Mouse (Mus musculus) intestine, embryonic 16.5 days (tissue): ENCODE measurements around the gene Nin. TPM values are rescaled to one million over a fixed set of nuclear protein-coding genes. Genes with fewer than 3 reads are reported as not detected.

Source experiments
- ATAC-seq: fragments of 200-750 bp; cut with Nextera tagmentation; 2 replicates; pipeline ENCODE4 v1.8.0; 2017; ENCODE audit warnings: moderate TSS enrichment, moderate library complexity
- H3K27ac ChIP-seq: fragments of 300-500 bp; sonication (generic); 2 replicates; pipeline ENCODE4 v1.5.1; 2014; ENCODE audit warnings: mild to moderate bottlenecking, low read length
- H3K27me3 ChIP-seq: fragments of 300-500 bp; sonication (generic); replicated peaks from 2 replicates; pipeline ENCODE4 v1.6.1; 2014; ENCODE audit warnings: low read length, control low read depth, mixed read lengths; ENCODE audit not compliant: control insufficient read depth, insufficient read depth
- H3K36me3 ChIP-seq: fragments of 300-500 bp; sonication (generic); 2 replicates; pipeline ENCODE4 v1.6.1; 2014; ENCODE audit warnings: low read length, control low read depth; ENCODE audit not compliant: control insufficient read depth, insufficient read depth
- H3K4me1 ChIP-seq: fragments of 300-500 bp; sonication (generic); 2 replicates; pipeline ENCODE4 v1.6.1; 2014; ENCODE audit warnings: low read length, control low read depth, mixed read lengths; ENCODE audit not compliant: control insufficient read depth, insufficient read depth
- H3K4me2 ChIP-seq: fragments of 300-500 bp; sonication (generic); 2 replicates; pipeline ENCODE4 v1.6.1; 2014; ENCODE audit warnings: low read depth, low read length, control low read depth
- H3K4me3 ChIP-seq: fragments of 300-500 bp; sonication (generic); 2 replicates; pipeline ENCODE4 v1.5.1; 2014; ENCODE audit warnings: mild to moderate bottlenecking, low read length
- H3K9ac ChIP-seq: fragments of 300-500 bp; sonication (generic); 2 replicates; pipeline ENCODE4 v1.6.1; 2014; ENCODE audit warnings: low read depth, low read length
- H3K9me3 ChIP-seq: fragments of 300-500 bp; sonication (generic); 2 replicates; pipeline ENCODE4 v1.6.1; 2016; ENCODE audit warnings: low read length, control low read depth; ENCODE audit not compliant: control insufficient read depth
- WGBS: fragments of 180-500 bp; shearing (Covaris S2); extraction: QIAGEN DNeasy Blood & Tissue Kit; methylation state at CpG from one replicate; pipeline ENCODE4 v1.1.7; 2014; 5-methylcytosine and 5-hydroxymethylcytosine counted together
- polyA plus RNA-seq: library from polyadenylated mRNA; unstranded; fragments of >200 nt; fragmentation: Nextera tagmentation; extraction: Ambion mirVana; gene quantifications from 2 replicates; pipeline ENCODE4 v1.2.1, GENCODE M21; 2015

Nin gene
- polyA plus RNA-seq, 1 experiment from 2014 or later, result 5.8 TPM

- peak overlapping the region; percentile 88 for H3K9ac ChIP-seq
- H3K36me3 ChIP-seq, result no peaks in the 10 kb centered on the region
- H3K4me3 ChIP-seq, result peak overlapping the region; percentile 88
- H3K9me3 ChIP-seq, result no peaks in the 10 kb centered on the region
- 9% methylated on average over 23 of the region's 23 CpGs for WGBS
- peak overlapping the region; percentile 86; the same call in 1 of the 2 replicates for H3K27ac ChIP-seq
- H3K4me1 ChIP-seq, result peaks cover 19% of the 10 kb centered on the region
- H3K4me2 ChIP-seq, result peak overlapping the region; percentile 99
- peak; percentile 4; the same call in 1 of the 2 replicates for ATAC-seq
- H3K27me3 ChIP-seq, result no peaks in the 10 kb centered on the region
These were observed 3.0 kb downstream of the Nin start for GRCm38 (mm10) chr12:70110375-70111116.

- no peak for ATAC-seq
- Histone ChIP-seq H3K27ac (no peak overlapping the region), H3K4me3 (peak overlapping the region; percentile 88; the same call in 1 of the 2 replicates), H3K27me3 (no peaks in the 10 kb centered on the region), H3K36me3 (no peaks in the 10 kb centered on the region), H3K4me1 (peaks cover 19% of the 10 kb centered on the region), H3K4me2 (peak overlapping the region; percentile 99), H3K9ac (no peak overlapping the region), H3K9me3 (no peaks in the 10 kb centered on the region)
- WGBS, result 64% methylated on average over 6 of the region's 6 CpGs
These were observed 3.6 kb downstream of the Nin start for GRCm38 (mm10) chr12:70109921-70110320.

GRCm38 (mm10) chr12:70108104-70108503 lies 5.4 kb downstream of the Nin start:
- Histone ChIP-seq H3K27ac (no peak overlapping the region), H3K9ac (no peak overlapping the region), H3K9me3 (no peaks in the 10 kb centered on the region), H3K4me2 (no peak overlapping the region), H3K4me1 (peaks cover 21% of the 10 kb centered on the region), H3K4me3 (no peak overlapping the region), H3K36me3 (no peaks in the 10 kb centered on the region), H3K27me3 (no peaks in the 10 kb centered on the region)
- WGBS, result 53% methylated on average over 2 of the region's 2 CpGs
- ATAC-seq, result no peak

- no peaks in the 10 kb centered on the region for H3K9me3 ChIP-seq
- peaks cover 21% of the 10 kb centered on the region for H3K4me1 ChIP-seq
- no peak overlapping the region for H3K4me2 ChIP-seq
- no peak for ATAC-seq
- peak overlapping the region; percentile 68 for H3K27ac ChIP-seq
- no peaks in the 10 kb centered on the region for H3K27me3 ChIP-seq
- 48% methylated on average over 9 of the region's 9 CpGs for WGBS
- no peaks in the 10 kb centered on the region for H3K36me3 ChIP-seq
- H3K9ac ChIP-seq, result no peak overlapping the region
- H3K4me3 ChIP-seq, result no peak overlapping the region
These were observed 7.0 kb downstream of the Nin start for GRCm38 (mm10) chr12:70106508-70106907.

- Histone ChIP-seq H3K4me1 (peaks cover 21% of the 10 kb centered on the region), H3K9me3 (no peaks in the 10 kb centered on the region), H3K4me2 (no peak overlapping the region), H3K4me3 (no peak overlapping the region), H3K27ac (peak overlapping the region; percentile 68), H3K36me3 (no peaks in the 10 kb centered on the region), H3K9ac (no peak overlapping the region), H3K27me3 (no peaks in the 10 kb centered on the region)
- no peak for ATAC-seq
- 61% methylated on average over 6 of the region's 6 CpGs for WGBS
These were observed 7.6 kb downstream of the Nin start for GRCm38 (mm10) chr12:70105885-70106284.

GRCm38 (mm10) chr12:70104776-70105420 lies 8.6 kb downstream of the Nin start:
- H3K36me3 ChIP-seq, result no peaks in the 10 kb centered on the region
- H3K4me2 ChIP-seq, result no peak overlapping the region
- no peaks in the 10 kb centered on the region for H3K27me3 ChIP-seq
- H3K9me3 ChIP-seq, result no peaks in the 10 kb centered on the region
- peaks cover 13% of the 10 kb centered on the region for H3K4me1 ChIP-seq
- 54% methylated on average over 5 of the region's 5 CpGs for WGBS
- no peak overlapping the region for H3K27ac ChIP-seq
- ATAC-seq, result no peak
- H3K9ac ChIP-seq, result no peak overlapping the region
- H3K4me3 ChIP-seq, result no peak overlapping the region

- no peak overlapping the region for H3K27ac ChIP-seq
- ATAC-seq, result no peak
- no peaks in the 10 kb centered on the region for H3K9me3 ChIP-seq
- no peak overlapping the region for H3K4me2 ChIP-seq
- no peak overlapping the region for H3K9ac ChIP-seq
- WGBS, result 71% methylated on average over 4 of the region's 4 CpGs
- no peak overlapping the region for H3K4me3 ChIP-seq
- H3K4me1 ChIP-seq, result peaks cover 12% of the 10 kb centered on the region
- no peaks in the 10 kb centered on the region for H3K36me3 ChIP-seq
- no peaks in the 10 kb centered on the region for H3K27me3 ChIP-seq
These were observed 9.3 kb downstream of the Nin start for GRCm38 (mm10) chr12:70104199-70104598.

- 86% methylated on average over 4 of the region's 4 CpGs for WGBS
- H3K4me2 ChIP-seq, result no peak overlapping the region
- H3K36me3 ChIP-seq, result no peaks in the 10 kb centered on the region
- no peak for ATAC-seq
- H3K27ac ChIP-seq, result no peak overlapping the region
- H3K27me3 ChIP-seq, result no peaks in the 10 kb centered on the region
- no peak overlapping the region for H3K4me3 ChIP-seq
- peaks cover 12% of the 10 kb centered on the region for H3K4me1 ChIP-seq
- no peaks in the 10 kb centered on the region for H3K9me3 ChIP-seq
- H3K9ac ChIP-seq, result no peak overlapping the region
These were observed 10.3 kb downstream of the Nin start for GRCm38 (mm10) chr12:70103257-70103656.

GRCm38 (mm10) chr12:70102426-70102825 lies 11.1 kb downstream of the Nin start:
- no peak overlapping the region for H3K27ac ChIP-seq
- no peak overlapping the region for H3K4me2 ChIP-seq
- H3K9ac ChIP-seq, result no peak overlapping the region
- no peaks in the 10 kb centered on the region for H3K36me3 ChIP-seq
- peak; percentile 46; the same call in 1 of the 2 replicates for ATAC-seq
- WGBS, result 72% methylated on average over 9 of the region's 9 CpGs
- no peaks in the 10 kb centered on the region for H3K27me3 ChIP-seq
- no peaks in the 10 kb centered on the region for H3K9me3 ChIP-seq
- no peak overlapping the region for H3K4me3 ChIP-seq
- H3K4me1 ChIP-seq, result peaks cover 12% of the 10 kb centered on the region
